In genomic region chr2:4036651-4037117, GRCm38 (mm10) we compare ENCODE assay signal across 16 mouse cellular contexts. TPM values are rescaled to one million over a fixed set of nuclear protein-coding genes. Genes with fewer than 3 reads are reported as not detected.
DNase-seq lines count a peak whose midpoint lies in the region; ATAC-seq and TF ChIP-seq lines count a peak whose summit lies in the region.
"Had no signal": no experiment of that assay in that cellular context is flagged by ENCODE, and none has a peak within 500 bp of the region (broad histone marks: within the 10 kb centered on the region; RNA-seq: fewer than 3 reads in every experiment).

No protein-coding gene starts in this region.

- WGBS in midbrain, postnatal 0 days, result 82% methylated on average over 8 of the region's 8 CpGs
- WGBS in midbrain, embryonic 11.5 days, result 88% methylated on average over 8 of the region's 8 CpGs
- 87% methylated on average over 8 of the region's 8 CpGs for WGBS in embryonic facial prominence, embryonic 10.5 days

- H3K4me3 ChIP-seq in midbrain, postnatal 0 days (ENCODE audit: low read depth, low read length), result no peak overlapping the region
- no peak overlapping the region for H3K4me3 ChIP-seq in midbrain, embryonic 11.5 days (ENCODE audit: low read depth, low read length)
- no peak overlapping the region for H3K4me3 ChIP-seq in embryonic facial prominence, embryonic 10.5 days
- H3K4me3 ChIP-seq: gastrocnemius, adult 2 months; limb, embryonic 12.5 days; liver, embryonic 15.5 days; midbrain, embryonic 12.5 days had no signal

- no peak for ATAC-seq in midbrain, postnatal 0 days (ENCODE audit: low FRiP score)
- no peak for ATAC-seq in midbrain, embryonic 11.5 days (ENCODE audit: low FRiP score)
- ATAC-seq: inflammation-experienced regulatory T-cells, adult 6 months had no signal

- H3K9me3 ChIP-seq in midbrain, postnatal 0 days (ENCODE audit: low read length), result no peaks in the 10 kb centered on the region
- H3K9me3 ChIP-seq in midbrain, embryonic 11.5 days (ENCODE audit: control insufficient read depth, low read length), result no peaks in the 10 kb centered on the region
- no peaks in the 10 kb centered on the region for H3K9me3 ChIP-seq in embryonic facial prominence, embryonic 10.5 days
- H3K9me3 ChIP-seq: limb, embryonic 12.5 days; liver, embryonic 15.5 days; midbrain, embryonic 12.5 days had no signal

- H3K4me2 ChIP-seq in midbrain, postnatal 0 days (ENCODE audit: low read depth, low read length, poor library complexity, severe bottlenecking), result no peak overlapping the region
- no peak overlapping the region for H3K4me2 ChIP-seq in midbrain, embryonic 11.5 days
- H3K4me2 ChIP-seq: limb, embryonic 12.5 days; liver, embryonic 15.5 days; midbrain, embryonic 12.5 days had no signal

- H3K9ac ChIP-seq in midbrain, postnatal 0 days (replicated peaks; ENCODE audit: low read length, poor library complexity, severe bottlenecking), result no peak overlapping the region
- H3K9ac ChIP-seq in midbrain, embryonic 11.5 days (ENCODE audit: low read length), result no peak overlapping the region
- H3K9ac ChIP-seq: limb, embryonic 12.5 days; liver, embryonic 15.5 days; midbrain, embryonic 12.5 days had no signal

- H3K27me3 ChIP-seq in midbrain, postnatal 0 days (ENCODE audit: insufficient read depth, low read length), result no peaks in the 10 kb centered on the region
- H3K27me3 ChIP-seq in midbrain, embryonic 11.5 days (ENCODE audit: control insufficient read depth, insufficient read depth, low read length), result no peaks in the 10 kb centered on the region
- no peaks in the 10 kb centered on the region for H3K27me3 ChIP-seq in embryonic facial prominence, embryonic 10.5 days (replicated peaks; ENCODE audit: low read depth, poor library complexity, severe bottlenecking)
- H3K27me3 ChIP-seq: CH12.LX; limb, embryonic 12.5 days; liver, embryonic 15.5 days; midbrain, embryonic 12.5 days had no signal

- H3K4me1 ChIP-seq in midbrain, postnatal 0 days (ENCODE audit: insufficient read depth, low read length), result no peaks in the 10 kb centered on the region; the same call in 1 of the 2 replicates
- peaks cover 5% of the 10 kb centered on the region for H3K4me1 ChIP-seq in midbrain, embryonic 11.5 days (ENCODE audit: control insufficient read depth, insufficient read depth, low read length)
- H3K4me1 ChIP-seq in embryonic facial prominence, embryonic 10.5 days, result no peaks in the 10 kb centered on the region
- H3K4me1 ChIP-seq: liver, embryonic 15.5 days had no signal

- no peak overlapping the region for H3K27ac ChIP-seq in midbrain, postnatal 0 days (ENCODE audit: low read depth, low read length)
- H3K27ac ChIP-seq in midbrain, embryonic 11.5 days (ENCODE audit: low read depth, low read length), result no peak overlapping the region
- H3K27ac ChIP-seq in embryonic facial prominence, embryonic 10.5 days (replicated peaks), result no peak overlapping the region
- H3K27ac ChIP-seq: gastrocnemius, adult 2 months; limb, embryonic 12.5 days; liver, embryonic 15.5 days; midbrain, embryonic 12.5 days had no signal

- DNase-seq in cerebellum, postnatal 10 days, result peak; percentile 15 to 21
- no peak for DNase-seq in cerebellum, postnatal 36 days
- peak; percentile 51 for DNase-seq in midbrain, postnatal 0 days (ENCODE audit: low spot score)
- DNase-seq in midbrain, embryonic 11.5 days (ENCODE audit: low spot score, missing footprints), result no peak
- peak; percentile 32 to 35 for DNase-seq in left cerebral cortex, adult 9 months (ENCODE audit: low spot score in 2 of 2)
- no peak for DNase-seq in gastrocnemius, postnatal 4 days (ENCODE audit: low spot score in 2 of 2)
- DNase-seq in embryonic facial prominence, embryonic 10.5 days (ENCODE audit: low spot score), result no peak
- no peak for DNase-seq in spleen, adult 18-20 months
- DNase-seq: cerebellum, adult 11-12 months; gastrocnemius, adult 2 months; lung, postnatal 36 days had no signal

- no peak for TF ChIP-seq CTCF in midbrain, postnatal 0 days (IDR thresholded peaks at IDR 0.05)

- H3K36me3 ChIP-seq in midbrain, postnatal 0 days (ENCODE audit: insufficient read depth, low read length), result no peaks in the 10 kb centered on the region
- no peaks in the 10 kb centered on the region for H3K36me3 ChIP-seq in midbrain, embryonic 11.5 days (ENCODE audit: control insufficient read depth, insufficient read depth, low read length)
- no peaks in the 10 kb centered on the region for H3K36me3 ChIP-seq in embryonic facial prominence, embryonic 10.5 days (replicated peaks)
- H3K36me3 ChIP-seq: limb, embryonic 12.5 days; liver, embryonic 15.5 days; midbrain, embryonic 12.5 days had no signal

RNA-seq across cellular contexts. Expression of gene Frmd4a, which starts 19.2 kb away (rescaled TPM):
- total RNA-seq in midbrain, postnatal 0 days (2014; rRNA removed), result 60.2 and 76.4 TPM in 2 replicates
- 34.4 and 42.5 TPM in 2 replicates for polyA plus RNA-seq in midbrain, postnatal 0 days (2015; fragmentation: Nextera tagmentation; extraction: Ambion mirVana)
- polyA plus RNA-seq in midbrain, embryonic 11.5 days (2014; fragmentation: Nextera tagmentation; extraction: Ambion mirVana), result 35.2 and 35.9 TPM in 2 replicates
- total RNA-seq in gastrocnemius, postnatal 4 days (2021), result 10 to 100 TPM; 32.9 to 38.0 TPM
- polyA plus RNA-seq in embryonic facial prominence, embryonic 10.5 days (2016; fragmentation: Nextera tagmentation; extraction: Ambion mirVana), result 42.5 and 48.8 TPM in 2 replicates

Comparison
In these comparisons a context has a peak if more than half of its experiments do, and no peak if none do; other contexts are left out.
1. DNase-seq: peak in cerebellum, postnatal 10 days (2 of 2), midbrain, postnatal 0 days (single experiment) and left cerebral cortex, adult 9 months (2 of 2); none in cerebellum, postnatal 36 days (0 of 2), midbrain, embryonic 11.5 days (single experiment), gastrocnemius, postnatal 4 days (0 of 2), embryonic facial prominence, embryonic 10.5 days (single experiment) and spleen, adult 18-20 months (0 of 2).